Mouse (Mus musculus) thymus, postnatal 14 days (tissue): ENCODE data around the gene Fgfr2.
"Not testable (repeated sequence)": the region's sequence is repeated elsewhere in the genome, so short reads cannot be mapped to it uniquely, and the experiment has no call there.

ENCODE experiments used
- DNase-seq: peaks from one replicate; pipeline ENCODE4 v3.0.0; 2021

Gene Fgfr2

DNA sequence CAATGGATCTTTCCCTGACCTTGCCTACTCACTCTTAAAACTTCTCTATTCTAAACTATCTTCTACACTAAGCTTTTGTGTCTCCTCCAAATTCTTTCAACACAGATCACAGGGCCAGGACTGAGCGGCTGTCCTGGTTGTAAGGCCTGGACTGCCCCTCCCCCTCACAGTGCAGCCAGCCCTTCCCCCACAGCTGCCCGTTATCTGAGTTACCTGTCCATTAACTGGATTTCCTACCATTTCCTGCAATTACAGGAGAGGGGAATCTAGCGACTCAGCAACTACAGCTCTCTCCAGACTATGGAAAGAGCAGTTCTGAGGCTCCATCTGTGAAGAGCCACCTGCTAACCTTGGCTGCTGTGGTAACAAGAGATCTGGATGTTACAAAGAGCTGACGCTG lies 567.2 kb downstream of the Fgfr2 start:
- no peak for DNase-seq

DNA sequence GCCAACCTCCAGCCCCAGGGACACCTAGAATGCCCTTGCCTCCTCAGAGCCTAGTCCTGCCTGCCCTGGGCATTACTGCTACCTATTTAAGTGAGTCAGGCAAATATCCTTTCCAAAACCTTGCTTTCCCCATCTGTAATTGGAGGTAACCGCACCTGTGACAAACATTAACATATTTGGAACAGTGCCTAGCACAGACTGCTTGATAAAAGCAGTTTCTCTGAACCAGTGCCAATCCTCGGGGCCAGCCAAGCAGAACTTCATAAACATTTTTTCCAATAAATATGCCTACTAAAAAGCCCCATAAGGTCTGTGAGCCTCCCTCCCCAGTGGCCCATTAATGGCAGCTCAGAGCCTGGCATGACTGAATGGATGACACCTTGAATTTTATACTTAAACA lies 569.1 kb downstream of the Fgfr2 start:
- no peak for DNase-seq

DNA sequence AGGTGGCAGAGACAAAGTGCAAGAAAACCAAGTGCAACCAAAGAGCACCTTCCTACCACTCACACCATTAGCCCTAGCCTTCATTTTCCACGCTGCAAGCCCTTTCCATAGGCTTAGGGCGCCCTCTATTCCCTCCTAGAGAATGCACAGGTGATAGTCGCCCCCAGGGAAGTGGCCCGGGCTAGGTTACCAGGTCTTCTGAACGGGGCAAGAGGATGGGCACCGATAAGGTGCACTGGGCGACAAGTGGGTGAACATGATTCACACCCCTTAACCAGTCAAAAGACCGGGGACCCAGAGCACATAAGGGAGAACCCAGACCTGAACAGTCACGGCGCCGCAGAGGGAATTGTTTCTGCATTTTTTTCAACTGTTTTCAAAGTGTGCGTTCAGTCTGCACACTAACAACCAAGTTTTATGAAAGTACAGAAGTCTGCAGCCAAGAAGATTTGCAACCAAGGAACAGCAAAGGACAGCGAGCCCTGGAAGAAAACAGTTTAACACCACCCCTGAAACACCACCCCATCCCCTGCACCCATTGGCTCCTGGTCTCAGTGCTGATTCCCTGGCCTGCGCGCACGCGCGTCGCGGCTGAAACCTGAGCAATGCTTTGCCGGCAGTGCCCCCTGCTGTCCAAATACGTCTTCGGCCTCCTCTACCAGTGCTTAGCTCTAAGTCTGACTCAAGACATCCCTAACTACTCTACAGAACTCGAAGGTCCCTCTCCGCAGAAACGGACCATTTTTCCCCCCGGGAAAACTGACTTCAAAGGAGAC lies 571.6 kb downstream of the Fgfr2 start:
- DNase-seq, result peak; percentile 97

DNA sequence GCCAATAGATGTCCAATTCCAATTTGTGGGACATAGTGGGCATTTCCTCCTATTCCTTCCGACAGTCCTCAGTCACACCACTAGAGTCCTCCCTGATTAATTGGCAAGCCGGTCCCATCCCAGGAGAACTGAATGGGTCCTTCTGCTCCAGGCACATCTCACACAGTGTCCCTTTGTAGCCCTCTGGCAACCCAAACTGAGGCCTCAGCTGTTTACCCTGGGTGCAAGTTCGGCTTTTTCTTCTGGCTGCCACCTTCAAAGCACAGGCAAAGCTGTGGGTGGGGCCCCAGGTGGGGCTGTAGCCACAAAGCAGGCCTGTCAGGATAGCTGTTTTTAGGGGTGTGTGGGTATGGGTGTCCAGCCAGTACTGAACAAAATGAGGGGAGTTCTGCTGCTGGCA lies 576.0 kb downstream of the Fgfr2 start:
- no peak for DNase-seq

DNA sequence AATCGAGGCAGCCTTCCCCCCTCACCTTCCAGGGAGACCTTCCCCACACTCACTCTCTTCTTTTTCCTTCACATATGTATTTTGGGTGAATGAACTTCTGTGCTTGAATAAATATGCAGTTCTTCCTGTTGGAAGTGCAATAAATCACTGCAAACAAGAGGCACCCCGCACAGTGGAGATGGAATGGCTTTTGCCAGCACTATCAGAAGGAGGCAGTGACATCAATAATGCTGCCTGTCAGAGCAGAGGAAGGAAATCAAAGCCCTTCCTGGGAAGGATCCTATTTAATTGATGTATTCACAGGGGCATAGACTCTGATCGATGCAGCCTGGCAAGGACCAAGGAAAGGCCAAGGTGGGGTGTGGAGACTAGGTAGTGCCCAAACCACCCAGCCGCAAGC lies 580.7 kb downstream of the Fgfr2 start:
- DNase-seq, result no peak

DNA sequence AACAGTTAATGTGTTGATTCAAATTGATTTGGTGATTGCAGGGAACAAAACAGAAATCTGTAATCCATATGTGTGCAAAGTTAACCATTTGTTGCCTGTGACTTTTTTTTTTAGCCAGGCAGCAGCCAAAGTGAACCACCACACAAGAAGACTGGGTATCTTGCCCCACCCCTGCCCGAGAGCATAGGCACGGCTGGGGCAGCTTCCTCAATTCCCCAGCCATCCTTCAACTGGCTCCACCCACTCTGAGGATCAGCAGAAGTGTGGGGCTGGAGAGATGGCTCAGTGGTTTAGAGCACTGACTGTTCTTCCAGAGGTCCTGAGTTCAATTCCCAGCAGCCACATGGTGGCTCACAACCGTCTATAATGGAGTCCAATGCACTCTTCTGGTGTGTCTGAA lies 581.6 kb downstream of the Fgfr2 start:
- no peak for DNase-seq

DNA sequence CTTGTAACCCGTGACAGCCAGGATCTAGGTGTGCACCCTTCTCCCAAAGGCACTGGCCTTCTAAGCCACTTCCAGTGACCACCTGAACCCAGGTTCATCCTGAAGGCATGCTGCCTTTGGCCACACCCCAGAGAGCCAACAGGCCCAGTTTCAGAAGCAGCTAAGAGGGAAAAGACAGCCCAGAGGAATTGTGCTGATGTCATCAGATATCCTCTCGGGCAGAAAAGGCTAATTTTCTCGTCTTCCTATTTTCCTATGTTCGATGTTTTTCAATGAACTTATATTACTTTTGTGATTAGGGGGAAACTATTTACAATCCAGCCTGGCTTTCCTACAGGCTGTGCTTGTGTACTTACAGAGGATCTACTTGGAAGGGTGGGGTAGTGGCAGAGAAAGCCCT lies 582.6 kb downstream of the Fgfr2 start:
- no peak for DNase-seq

DNA sequence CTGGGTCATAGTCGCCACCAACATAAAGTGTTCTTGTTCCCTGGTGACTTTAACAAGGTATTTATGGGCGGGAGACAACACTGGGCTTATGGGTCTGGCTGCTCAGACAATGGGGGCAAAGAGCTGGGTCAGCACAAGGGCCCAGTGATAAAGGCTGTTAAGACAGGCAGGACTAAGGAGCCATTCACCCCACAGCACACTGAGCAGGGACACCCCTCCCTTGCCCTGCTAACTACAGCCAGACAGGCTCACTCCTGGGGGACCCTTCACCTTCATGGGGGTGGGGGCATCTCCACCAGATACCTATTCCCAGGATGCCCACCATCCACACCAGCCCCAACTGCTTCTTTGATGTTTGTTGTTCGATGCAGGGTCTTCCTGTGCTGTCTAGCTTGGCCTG lies 593.9 kb downstream of the Fgfr2 start:
- no peak for DNase-seq

DNA sequence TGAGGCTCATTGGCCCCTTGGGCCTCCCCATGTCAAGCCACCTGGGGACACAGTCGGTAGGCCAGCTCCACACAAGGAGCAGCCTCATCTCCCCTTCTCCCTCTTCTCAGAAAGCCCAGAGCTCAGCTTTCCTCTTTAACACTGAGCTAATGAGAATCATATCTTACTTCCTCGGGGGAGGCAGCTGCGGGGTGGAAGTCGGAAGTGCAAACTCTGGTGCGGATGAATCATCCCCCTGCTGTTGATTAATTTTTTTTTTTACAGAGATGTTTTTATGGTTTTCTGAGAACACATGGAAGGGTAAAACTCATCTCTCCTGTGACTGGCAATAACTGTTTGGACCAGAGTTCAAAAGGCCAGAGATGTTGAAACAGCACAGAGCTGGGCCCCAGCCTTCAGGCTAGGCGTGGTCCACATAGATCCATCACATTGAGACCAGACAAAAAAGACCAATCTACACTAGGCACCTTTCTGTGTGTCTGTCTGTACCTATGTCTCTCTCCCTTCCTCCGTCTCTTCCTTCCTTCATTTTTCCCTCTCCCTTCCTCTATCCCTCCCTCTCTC lies 609.6 kb downstream of the Fgfr2 start:
- no peak for DNase-seq

DNA sequence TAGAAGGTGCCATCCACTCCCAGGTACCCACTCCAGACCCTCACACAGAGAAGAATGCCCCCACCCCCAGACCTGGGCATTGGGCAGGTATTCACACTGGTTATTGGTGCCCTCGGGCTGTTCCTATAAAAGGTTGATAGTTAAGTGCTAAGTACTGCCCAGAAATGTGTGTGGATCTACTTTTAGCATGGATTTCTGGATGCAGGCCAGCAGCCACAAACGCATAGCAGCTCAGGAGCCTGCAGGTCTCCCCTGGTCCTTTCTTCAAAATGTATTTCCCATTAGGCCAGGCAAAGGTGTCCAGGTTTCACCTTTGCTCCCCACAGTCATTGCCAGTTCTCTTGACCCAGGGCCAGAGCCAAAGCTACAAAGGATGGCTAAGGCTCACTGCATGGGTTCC lies 614.0 kb downstream of the Fgfr2 start:
- no peak for DNase-seq

DNA sequence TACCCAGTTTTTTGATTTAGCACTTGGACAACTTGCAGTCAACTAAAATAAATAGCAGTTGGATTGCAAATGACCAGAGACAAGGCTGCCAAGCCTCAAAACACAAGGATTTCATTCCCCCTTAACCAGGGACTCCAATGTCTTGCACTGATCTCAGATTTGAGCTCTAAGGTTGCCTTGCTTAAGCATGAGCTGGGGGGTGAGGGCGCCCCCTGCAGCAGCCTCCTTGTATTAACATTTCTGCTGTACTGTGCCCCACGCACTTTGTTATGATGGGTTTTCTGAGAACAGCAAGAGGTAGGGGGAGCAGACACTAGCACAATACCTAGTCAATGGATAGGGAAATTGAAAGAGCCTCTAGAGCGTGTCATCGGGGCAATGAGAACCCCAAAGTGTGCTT lies 615.8 kb downstream of the Fgfr2 start:
- DNase-seq, result peak; percentile 37

DNA sequence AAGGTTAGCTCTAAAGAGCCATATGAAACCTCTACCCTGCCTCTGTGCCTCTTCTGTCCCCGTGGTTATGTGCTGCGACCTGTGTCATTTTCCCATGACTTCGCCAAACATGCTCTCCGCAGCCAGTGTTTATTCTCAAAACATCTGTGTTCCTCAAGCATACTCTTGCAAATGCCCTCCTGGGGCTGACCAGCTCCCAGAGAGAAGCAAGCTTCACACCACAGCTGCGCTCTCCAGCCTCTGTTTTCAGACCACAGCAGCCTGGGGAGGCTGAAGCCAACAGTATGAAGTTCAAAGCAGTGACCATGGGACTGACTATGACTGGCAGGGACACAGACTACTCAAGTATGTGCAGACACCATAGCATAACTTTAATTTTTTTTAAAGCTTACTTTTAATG lies 616.9 kb downstream of the Fgfr2 start:
- no peak for DNase-seq

DNA sequence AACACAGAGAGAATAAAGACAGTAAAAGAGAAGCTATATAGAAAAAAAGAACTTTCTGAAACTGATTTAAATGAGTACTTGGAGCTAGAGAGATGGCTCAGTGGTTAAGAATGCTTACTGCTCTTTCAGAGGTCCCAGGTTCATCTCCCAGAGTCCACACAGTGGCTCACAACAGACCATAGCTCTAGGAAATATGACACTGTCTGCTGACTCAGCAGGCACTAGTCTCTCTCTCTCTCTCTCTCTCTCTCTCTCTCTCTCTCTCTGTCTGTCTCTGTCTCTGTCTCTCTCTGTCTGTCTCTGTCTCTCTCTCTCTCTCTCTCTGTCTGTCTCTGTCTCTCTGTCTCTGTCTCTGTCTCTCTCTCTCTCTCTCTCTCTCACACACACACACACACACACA lies 620.7 kb downstream of the Fgfr2 start:
- DNase-seq, result not testable (repeated sequence)

DNA sequence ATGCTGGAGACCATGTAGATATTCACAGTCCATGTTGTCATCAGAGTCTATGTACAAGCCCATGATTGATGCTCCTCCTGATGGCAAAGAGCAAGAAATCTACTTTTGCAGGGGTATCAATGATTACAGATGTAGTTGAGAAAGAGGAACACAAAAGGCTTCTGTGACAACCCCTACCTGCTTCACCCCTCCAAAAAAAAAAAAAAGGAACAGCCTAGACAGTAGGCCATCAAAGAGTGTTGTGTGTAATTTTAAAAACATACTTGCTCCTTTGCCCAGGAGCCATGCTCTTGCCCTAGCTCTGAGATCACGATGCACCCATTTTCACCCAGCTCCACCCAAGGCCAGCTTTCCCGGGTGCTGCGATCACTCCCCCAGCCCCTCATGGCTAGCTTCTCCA lies 626.0 kb downstream of the Fgfr2 start:
- DNase-seq, result no peak

DNA sequence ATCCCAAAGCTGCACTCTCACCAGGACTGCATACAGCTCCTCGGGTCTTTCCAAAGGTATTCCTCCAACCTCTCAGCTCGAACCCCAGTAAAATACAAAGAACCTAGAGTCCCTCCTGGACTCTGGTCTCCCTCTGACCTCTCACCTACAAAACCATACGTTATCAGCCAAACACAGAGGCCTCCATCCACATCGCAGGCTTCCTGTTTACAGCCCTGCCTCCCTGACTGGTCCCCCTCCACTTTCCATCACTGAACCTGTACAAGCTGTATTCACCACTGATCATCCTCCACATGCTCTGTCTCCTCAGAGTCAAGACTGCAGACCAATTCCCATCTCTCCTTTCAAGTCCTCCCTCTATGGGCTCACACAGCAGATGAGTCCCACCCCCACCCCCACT lies 628.9 kb downstream of the Fgfr2 start:
- DNase-seq, result no peak

DNA sequence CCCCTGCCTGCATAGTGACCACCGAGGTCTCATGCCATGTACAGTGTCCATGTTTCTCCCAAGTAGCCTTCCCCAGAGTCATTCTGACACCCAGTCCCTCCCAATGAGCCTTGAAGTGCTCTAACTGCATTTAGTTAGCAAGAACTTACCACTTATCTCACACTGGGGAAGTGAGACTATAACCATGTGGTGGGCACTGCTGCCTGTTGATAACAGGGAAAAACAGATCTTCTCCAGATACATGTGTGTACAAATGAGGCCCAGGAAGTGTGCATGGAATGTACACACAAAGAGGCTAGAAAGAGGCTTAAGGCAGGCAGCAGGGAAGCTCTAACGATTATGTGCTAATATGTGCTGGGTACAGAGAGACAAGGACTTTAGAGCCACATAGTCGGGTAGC lies 629.5 kb downstream of the Fgfr2 start:
- DNase-seq, result no peak

DNA sequence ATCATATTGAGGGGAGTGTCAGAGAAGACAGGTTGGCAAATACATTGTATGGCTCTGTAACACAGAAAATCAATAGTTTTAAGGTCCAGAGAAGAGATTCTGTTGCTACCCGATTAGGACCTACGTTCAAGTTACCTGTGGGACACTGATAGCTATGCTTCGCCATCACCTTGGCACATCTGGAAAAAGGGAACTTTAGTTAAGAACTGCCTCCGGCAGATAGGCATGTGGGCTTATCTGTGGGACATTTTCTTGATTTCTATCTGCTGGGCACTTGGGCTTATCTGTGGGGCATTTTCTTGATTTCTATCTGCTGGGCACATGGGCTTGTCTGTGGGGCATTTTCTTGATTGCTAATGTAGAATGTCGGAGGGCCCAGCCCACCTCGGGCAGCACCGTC lies 631.2 kb downstream of the Fgfr2 start:
- DNase-seq, result no peak

DNA sequence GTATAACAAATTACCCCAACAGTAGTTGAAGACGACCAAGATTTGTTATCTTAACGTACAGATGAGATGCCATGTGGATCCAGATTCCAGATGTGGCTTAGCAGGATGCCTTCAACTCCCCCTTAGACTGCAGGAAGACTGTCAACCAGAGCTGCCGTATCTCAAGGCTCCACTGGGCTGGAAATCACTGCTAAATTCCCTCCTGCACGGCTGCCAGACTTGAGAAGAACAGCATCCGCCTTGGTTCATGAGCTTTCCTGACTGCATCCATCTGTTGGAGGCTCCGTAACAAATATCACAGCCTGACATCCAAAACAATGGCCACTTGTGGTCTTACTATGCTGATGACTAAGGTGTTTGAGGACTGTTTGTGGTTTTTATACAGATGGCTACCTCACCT lies 635.8 kb downstream of the Fgfr2 start:
- no peak for DNase-seq

DNA sequence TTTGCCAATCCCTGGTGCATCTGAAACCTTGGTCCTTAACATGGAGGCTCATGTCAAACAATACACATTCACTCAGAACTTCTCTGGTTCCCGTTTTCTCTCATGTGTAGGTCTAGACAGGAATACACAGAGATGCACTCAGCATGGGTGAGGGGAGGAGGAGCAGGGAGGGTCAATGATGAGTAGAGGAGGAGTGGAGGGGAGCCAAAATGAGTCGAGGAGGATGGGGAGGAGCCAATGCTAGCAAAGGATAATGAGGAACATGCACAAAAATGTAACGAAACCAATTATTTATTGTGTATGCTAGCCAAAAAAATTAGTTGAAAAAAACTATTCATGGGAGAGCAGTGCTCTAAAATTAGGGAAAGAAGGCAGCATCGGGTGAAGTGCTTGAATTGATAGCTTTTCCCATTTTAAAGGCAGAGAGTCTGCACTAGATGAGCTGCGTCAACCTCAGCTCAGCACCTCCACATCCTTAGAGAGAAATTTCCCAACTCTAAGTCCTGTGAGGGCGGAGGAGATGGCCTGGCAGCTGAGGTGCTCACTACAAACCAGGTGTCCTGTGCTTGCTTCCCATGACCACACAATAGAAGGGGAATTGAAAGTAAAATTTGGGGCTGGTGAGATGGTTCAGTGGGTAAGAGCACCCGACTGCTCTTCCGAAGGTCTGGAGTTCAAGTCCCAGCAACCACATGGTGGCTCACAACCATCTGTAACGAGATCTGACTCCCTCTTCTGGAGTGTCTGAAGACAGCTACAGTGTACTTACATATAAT lies 636.6 kb downstream of the Fgfr2 start:
- DNase-seq, result no peak

DNA sequence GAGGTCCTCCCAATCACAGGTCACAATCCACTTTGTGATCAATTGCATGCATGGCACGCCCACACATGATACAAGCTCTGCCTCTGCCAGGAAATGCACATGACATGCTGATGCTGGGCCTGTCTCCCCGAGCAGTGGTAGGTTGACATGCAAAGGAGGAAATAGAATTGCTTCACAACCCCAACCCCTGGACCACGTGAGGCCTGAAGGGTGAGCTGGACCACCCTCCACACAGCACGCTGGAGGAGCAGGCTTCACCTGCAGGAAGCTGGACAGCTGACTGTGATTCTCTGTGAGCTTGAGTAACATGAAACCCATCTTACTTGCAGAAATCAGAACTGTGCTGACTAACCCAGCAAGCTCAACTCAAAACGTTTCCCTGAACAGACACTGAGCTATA lies 638.7 kb downstream of the Fgfr2 start:
- DNase-seq, result peak; percentile 12

DNA sequence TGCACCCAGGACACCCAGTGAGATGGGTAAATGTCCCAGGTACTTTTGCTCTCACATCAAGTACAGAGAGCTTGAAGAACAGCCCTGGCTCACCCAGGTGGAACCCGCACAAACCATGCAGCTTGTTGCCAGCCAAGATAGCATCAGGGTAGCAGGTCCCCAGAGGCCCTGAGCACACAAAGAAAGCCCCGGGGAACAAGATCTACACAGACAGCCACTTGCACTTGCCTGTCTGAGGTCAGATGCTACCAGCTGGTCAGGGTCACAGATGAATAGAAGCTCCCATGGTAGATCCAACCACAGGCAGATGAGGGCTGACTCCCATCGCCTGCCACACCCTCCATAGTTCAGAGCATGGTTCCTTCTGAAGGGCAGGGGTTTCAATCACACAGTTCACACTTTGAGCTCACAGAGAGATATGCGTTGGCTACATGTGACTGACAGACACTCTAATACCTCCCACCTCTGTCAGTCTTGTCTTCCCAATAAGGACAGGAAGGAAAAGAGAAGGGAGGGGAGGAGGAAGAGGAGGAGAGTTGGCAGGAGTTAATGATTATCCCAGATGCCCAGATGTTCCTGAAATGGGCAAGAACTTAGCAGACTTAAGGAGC lies 642.3 kb downstream of the Fgfr2 start:
- no peak for DNase-seq

DNA sequence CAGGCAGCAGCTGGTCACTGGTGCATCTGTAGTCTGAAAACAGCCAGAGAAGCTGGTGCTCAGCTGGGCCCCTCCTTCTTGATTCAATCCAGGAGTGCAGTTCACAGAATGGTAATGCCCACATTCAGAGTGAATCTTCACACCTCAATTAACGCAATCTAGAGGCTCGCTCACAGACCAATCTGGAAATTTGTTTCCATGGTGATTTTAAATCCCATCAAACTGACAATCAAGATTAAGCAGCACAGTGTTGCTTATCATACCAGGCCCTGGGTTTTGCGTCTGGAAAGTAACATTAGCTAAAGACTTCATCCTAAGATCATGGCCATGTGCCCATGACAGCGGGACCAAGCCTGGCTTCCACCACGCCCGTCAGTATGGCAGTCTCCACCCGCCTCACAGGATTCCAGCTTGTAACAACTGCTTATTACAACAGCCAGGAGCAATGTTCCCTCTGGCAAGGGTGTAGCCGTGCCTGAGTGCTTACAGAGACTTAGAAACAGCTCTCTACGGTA lies 644.8 kb downstream of the Fgfr2 start:
- no peak for DNase-seq

DNA sequence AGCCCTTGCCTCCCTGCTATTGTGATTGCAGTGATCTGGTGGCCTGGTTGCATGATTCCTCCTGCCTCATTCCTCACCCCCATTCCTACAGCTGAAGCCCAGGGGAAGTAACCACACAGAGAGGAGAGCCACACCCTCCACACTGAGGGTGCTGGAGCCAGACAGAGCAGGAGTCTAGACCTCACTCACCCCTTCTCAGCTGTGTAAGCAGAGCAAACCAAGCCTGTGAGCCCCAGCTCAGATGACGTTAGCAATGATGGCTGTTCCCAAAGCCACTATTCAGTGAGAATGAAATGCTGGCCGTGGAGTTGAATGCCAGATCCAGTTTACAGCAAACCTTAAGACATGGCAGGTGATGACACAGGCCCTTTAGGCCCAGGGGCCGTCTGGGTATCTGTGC lies 645.4 kb downstream of the Fgfr2 start:
- no peak for DNase-seq

DNA sequence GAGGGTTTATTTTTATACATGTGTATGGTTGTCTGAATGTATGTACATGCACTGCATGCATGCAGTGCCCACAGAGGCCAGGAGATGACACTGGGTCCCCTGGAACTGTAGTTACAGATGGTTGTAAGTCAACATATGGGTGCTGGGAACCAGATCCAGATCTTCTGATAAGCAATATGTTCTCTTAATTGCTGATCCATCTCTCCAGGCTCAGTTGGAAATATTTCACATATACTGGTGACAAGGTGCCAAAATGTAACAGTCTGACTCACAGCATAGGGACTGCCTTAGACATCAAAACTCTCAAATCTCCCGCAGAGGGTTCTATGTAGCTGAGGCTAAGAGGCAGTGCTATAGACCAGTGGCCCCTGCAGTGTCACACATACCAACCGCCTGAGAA lies 646.7 kb downstream of the Fgfr2 start:
- DNase-seq, result no peak
